Mouse (Mus musculus): Measurements from ENCODE around the gene Syt12.
"Not testable (repeated sequence)": the region's sequence is repeated elsewhere in the genome, so short reads cannot be mapped to it uniquely, and the experiment has no call there.

Gene Syt12

GRCm38 (mm10) chr19:4491080-4491695 is 13.9 kb upstream of the Syt12 start:
- peak; percentile 23 for DNase-seq (ENCODE audit: low read depth, low spot score)

GRCm38 (mm10) chr19:4487877-4488276 is 10.6 kb upstream of the Syt12 start:
- DNase-seq (ENCODE audit: low read depth, low spot score), result no peak

GRCm38 (mm10) chr19:4485006-4485405 is 7.8 kb upstream of the Syt12 start:
- DNase-seq (ENCODE audit: low read depth, low spot score), result peak; percentile 47

GRCm38 (mm10) chr19:4482111-4482859 is 5.0 kb upstream of the Syt12 start:
- DNase-seq (ENCODE audit: low read depth, low spot score), result no peak

GRCm38 (mm10) chr19:4481326-4481725 is 4.1 kb upstream of the Syt12 start:
- no peak for DNase-seq (ENCODE audit: low read depth, low spot score)

- DNase-seq (ENCODE audit: low read depth, low spot score), result no peak
Measured at GRCm38 (mm10) chr19:4480041-4480440, 2.8 kb upstream of the Syt12 start.

- DNase-seq (ENCODE audit: low read depth, low spot score), result no peak
Measured at GRCm38 (mm10) chr19:4478190-4478516, 906 bp upstream of the Syt12 start.

GRCm38 (mm10) chr19:4476601-4477257 is 518 bp downstream of the Syt12 start:
- no peak for DNase-seq (ENCODE audit: low read depth, low spot score)

GRCm38 (mm10) chr19:4475224-4475925 is 1.9 kb downstream of the Syt12 start:
- DNase-seq (ENCODE audit: low read depth, low spot score), result no peak

- no peak for DNase-seq (ENCODE audit: low read depth, low spot score)
Measured at GRCm38 (mm10) chr19:4474739-4475138, 2.5 kb downstream of the Syt12 start.

- no peak for DNase-seq (ENCODE audit: low read depth, low spot score)
Measured at GRCm38 (mm10) chr19:4473549-4473948, 3.7 kb downstream of the Syt12 start.

GRCm38 (mm10) chr19:4468363-4468762 is 8.9 kb downstream of the Syt12 start:
- no peak for DNase-seq (ENCODE audit: low read depth, low spot score)

- no peak for DNase-seq (ENCODE audit: low read depth, low spot score)
Measured at GRCm38 (mm10) chr19:4464666-4465065, 12.6 kb downstream of the Syt12 start.

- DNase-seq (ENCODE audit: low read depth, low spot score), result no peak
Measured at GRCm38 (mm10) chr19:4461981-4462380, 15.3 kb downstream of the Syt12 start.

GRCm38 (mm10) chr19:4456227-4456626 is 21.0 kb downstream of the Syt12 start:
- DNase-seq (ENCODE audit: low read depth, low spot score), result peak; percentile 59

- no peak for DNase-seq (ENCODE audit: low read depth, low spot score)
Measured at GRCm38 (mm10) chr19:4455071-4455800, 22.0 kb downstream of the Syt12 start.

GRCm38 (mm10) chr19:4454040-4454439 is 23.2 kb downstream of the Syt12 start:
- DNase-seq (ENCODE audit: low read depth, low spot score), result not testable (repeated sequence)

- DNase-seq (ENCODE audit: low read depth, low spot score), result no peak
Measured at GRCm38 (mm10) chr19:4452525-4452924, 24.7 kb downstream of the Syt12 start.

- no peak for DNase-seq (ENCODE audit: low read depth, low spot score)
Measured at GRCm38 (mm10) chr19:4451965-4452364, 25.3 kb downstream of the Syt12 start.

- DNase-seq (ENCODE audit: low read depth, low spot score), result no peak
Measured at GRCm38 (mm10) chr19:4451098-4451497, 26.1 kb downstream of the Syt12 start.

- DNase-seq (ENCODE audit: low read depth, low spot score), result no peak
Measured at GRCm38 (mm10) chr19:4450666-4451065, 26.6 kb downstream of the Syt12 start.

GRCm38 (mm10) chr19:4449230-4449629 is 28.0 kb downstream of the Syt12 start:
- no peak for DNase-seq (ENCODE audit: low read depth, low spot score)

Measured in mesoderm, embryonic 11.5 days (tissue).